Mouse (Mus musculus) embryonic facial prominence, embryonic 15.5 days (tissue): Measurements from ENCODE around the gene Kremen2. TPM values are rescaled to one million over a fixed set of nuclear protein-coding genes. Genes with fewer than 3 reads are reported as not detected.

ENCODE experiments used
- ATAC-seq: fragments of 200-750 bp; cut with Nextera tagmentation; 2 replicates; pipeline ENCODE4 v1.8.0; 2017; ENCODE audit warnings: low read depth, moderate TSS enrichment; ENCODE audit not compliant: insufficient number of reproducible peaks, low FRiP score, low TSS enrichment
- H3K27ac ChIP-seq: fragments of 300-500 bp; sonication (generic); replicated peaks from 2 replicates; pipeline ENCODE4 v1.5.1; 2015; ENCODE audit warnings: mild to moderate bottlenecking, inconsistent platforms
- H3K27me3 ChIP-seq: fragments of 300-500 bp; sonication (generic); 2 replicates; pipeline ENCODE4 v1.6.1; 2015; ENCODE audit warnings: inconsistent platforms
- H3K36me3 ChIP-seq: fragments of 300-500 bp; sonication (generic); 2 replicates; pipeline ENCODE4 v1.6.1; 2015; ENCODE audit warnings: mild to moderate bottlenecking, inconsistent platforms
- H3K4me1 ChIP-seq: fragments of 300-500 bp; sonication (generic); 2 replicates; pipeline ENCODE4 v1.6.1; 2015; ENCODE audit warnings: inconsistent platforms
- H3K4me2 ChIP-seq: fragments of 300-500 bp; sonication (generic); replicated peaks from 2 replicates; pipeline ENCODE4 v1.6.1; 2015; ENCODE audit warnings: mild to moderate bottlenecking, inconsistent platforms
- H3K4me3 ChIP-seq: fragments of 300-500 bp; sonication (generic); replicated peaks from 2 replicates; pipeline ENCODE4 v1.5.1; 2015; ENCODE audit warnings: mild to moderate bottlenecking, inconsistent platforms
- H3K9ac ChIP-seq: fragments of 300-500 bp; sonication (generic); 2 replicates; pipeline ENCODE4 v1.6.1; 2015; ENCODE audit warnings: inconsistent platforms
- H3K9me3 ChIP-seq: fragments of 300-500 bp; sonication (generic); replicated peaks from 2 replicates; pipeline ENCODE4 v1.6.1; 2016; ENCODE audit warnings: inconsistent platforms
- WGBS: fragments of 180-500 bp; shearing (Covaris S2); methylation state at CpG from one replicate; pipeline ENCODE4 v1.1.7; 2015; 5-methylcytosine and 5-hydroxymethylcytosine counted together
- polyA plus RNA-seq: library from polyadenylated mRNA; unstranded; fragments of >200 nt; fragmentation: Nextera tagmentation; extraction: Ambion mirVana; gene quantifications from 2 replicates; pipeline ENCODE4 v1.2.1, GENCODE M21; 2015

Gene Kremen2
- polyA plus RNA-seq, 1 experiment from 2014 or later: 38.2 TPM

DNA sequence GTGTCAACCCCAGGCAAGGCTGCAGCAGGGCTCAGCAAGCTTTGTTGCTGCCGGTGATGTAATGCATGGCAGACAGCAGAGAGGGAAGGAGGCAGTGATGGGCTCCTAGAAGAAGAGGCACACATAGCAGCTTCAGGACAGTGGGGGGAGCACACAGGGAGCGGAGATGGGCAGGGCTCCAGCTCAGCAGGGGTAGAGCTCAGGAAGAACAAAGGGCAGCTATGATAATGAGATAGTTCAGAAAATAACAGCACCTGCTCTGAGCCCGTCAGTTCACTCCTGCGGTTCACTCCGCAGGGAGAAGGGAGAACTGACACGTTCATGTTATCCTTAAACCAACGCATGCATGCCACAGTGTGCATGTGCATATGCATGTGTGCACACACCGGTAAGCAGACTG, 13.2 kb upstream of the Kremen2 start:
- 77% methylated on average over 8 of the region's 8 CpGs for WGBS
- Histone ChIP-seq H3K27me3 (no peaks in the 10 kb centered on the region), H3K36me3 (peaks cover 83% of the 10 kb centered on the region), H3K9ac (no peak overlapping the region), H3K4me2 (no peak overlapping the region), H3K4me1 (no peaks in the 10 kb centered on the region), H3K4me3 (no peak overlapping the region), H3K9me3 (no peaks in the 10 kb centered on the region), H3K27ac (no peak overlapping the region)
- no peak for ATAC-seq

DNA sequence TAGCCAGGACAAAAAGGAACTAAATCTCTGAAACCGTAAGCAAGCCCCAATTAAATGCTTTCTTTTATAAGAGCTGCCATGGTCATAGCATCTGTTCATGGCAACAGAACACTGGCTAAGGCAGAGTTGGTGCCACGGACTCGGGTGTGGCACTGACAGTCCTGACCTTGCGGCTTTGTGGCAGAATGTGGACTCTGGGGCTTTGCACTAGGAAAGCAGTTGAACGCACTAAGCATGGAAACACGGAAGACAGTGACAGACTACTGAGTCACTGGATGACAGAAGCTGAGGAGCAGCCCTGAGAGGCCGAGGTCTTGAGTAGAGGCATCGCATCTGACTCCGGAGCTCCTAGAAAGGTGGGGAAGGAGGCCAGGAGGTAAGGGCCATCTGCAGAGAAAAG, 11.9 kb upstream of the Kremen2 start:
- Histone ChIP-seq H3K27ac (no peak overlapping the region), H3K9me3 (no peaks in the 10 kb centered on the region), H3K4me3 (no peak overlapping the region), H3K4me2 (no peak overlapping the region), H3K27me3 (no peaks in the 10 kb centered on the region), H3K36me3 (peaks cover 90% of the 10 kb centered on the region), H3K9ac (no peak overlapping the region), H3K4me1 (no peaks in the 10 kb centered on the region)
- WGBS: 93% methylated on average over 9 of the region's 9 CpGs
- no peak for ATAC-seq

DNA sequence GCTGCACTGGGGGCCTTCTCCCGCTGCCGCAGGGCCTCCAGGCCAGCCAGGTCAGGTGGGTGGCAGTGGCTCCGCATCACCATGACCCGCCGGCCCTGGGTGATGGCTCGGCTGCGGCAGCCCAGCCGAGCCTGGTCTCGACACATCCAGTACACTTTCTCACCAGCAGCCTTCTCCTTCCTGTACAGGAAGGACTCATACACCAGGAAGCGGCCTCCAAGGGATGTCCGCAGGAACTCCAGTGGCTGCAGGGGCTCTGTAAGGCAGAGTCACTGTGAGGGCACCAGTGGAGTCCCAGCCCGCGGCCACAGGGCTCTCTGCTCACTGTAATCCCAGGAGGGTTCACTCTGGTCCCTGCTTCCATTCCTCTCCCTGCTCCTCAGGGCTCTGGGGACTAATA, 10.1 kb upstream of the Kremen2 start:
- Histone ChIP-seq H3K4me1 (no peaks in the 10 kb centered on the region), H3K4me2 (no peak overlapping the region), H3K9ac (no peak overlapping the region), H3K9me3 (no peaks in the 10 kb centered on the region), H3K4me3 (no peak overlapping the region), H3K36me3 (peaks cover 84% of the 10 kb centered on the region), H3K27me3 (no peaks in the 10 kb centered on the region), H3K27ac (no peak overlapping the region)
- 94% methylated on average over 13 of the region's 13 CpGs for WGBS
- ATAC-seq: no peak

DNA sequence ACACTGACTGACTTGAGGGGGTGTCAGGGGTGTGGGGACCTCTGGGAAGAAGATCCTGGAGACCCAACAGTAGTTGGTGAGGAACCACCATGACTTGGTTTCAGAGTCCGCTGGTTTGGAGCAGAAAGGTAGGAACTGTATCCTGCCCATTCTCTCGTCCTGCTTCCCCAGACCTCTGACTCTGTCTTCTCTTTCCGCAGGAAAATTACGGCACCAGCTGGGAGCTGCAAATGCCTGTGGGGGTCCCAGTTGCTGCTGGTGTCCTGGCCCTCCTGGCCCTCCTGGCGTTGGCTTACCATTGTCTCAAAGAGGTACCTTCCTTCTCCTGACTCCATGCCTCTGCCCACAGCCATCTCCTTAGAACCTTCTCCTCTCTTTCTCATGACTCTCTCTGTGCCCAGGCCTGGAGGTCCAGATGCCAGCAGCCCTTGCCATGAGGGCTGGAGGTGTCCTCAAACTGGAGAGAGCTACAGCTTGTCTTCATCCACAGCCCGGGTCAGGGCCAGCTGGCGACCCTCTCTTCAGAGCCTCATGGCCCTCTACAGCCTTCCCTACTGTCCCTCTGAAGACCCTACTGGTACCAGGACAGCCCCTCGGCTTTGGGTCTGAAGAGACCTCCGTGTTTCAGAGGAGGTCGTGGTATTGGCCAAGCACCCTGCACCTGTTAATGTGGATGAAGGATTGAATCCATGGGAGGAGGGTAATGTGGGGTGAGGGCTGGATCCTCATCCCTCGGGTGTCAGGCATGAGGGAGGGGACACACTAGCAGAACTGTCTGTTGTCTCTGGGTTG, 4.0 kb upstream of the Kremen2 start:
- peak overlapping the region; percentile 35 for H3K4me2 ChIP-seq
- no peak overlapping the region for H3K27ac ChIP-seq
- H3K27me3 ChIP-seq: peaks cover 32% of the 10 kb centered on the region
- 0 out of 2 replicates have a peak overlapping the region, but pooled peaks have one; percentile 22 for H3K4me3 ChIP-seq
- H3K36me3 ChIP-seq: peaks cover 30% of the 10 kb centered on the region
- H3K9ac ChIP-seq: no peak overlapping the region
- H3K4me1 ChIP-seq: peaks cover 23% of the 10 kb centered on the region
- ATAC-seq: no peak
- WGBS: 79% methylated on average over 11 of the region's 11 CpGs
- no peaks in the 10 kb centered on the region for H3K9me3 ChIP-seq

GRCm38 (mm10) chr17:23748631-23749391, 3.2 kb upstream of the Kremen2 start:
- Histone ChIP-seq H3K27ac (no peak overlapping the region), H3K36me3 (peaks cover 24% of the 10 kb centered on the region), H3K9ac (no peak overlapping the region), H3K4me1 (peaks cover 24% of the 10 kb centered on the region), H3K4me2 (peak overlapping the region; percentile 35), H3K4me3 (peak overlapping the region; percentile 22; the same call in 1 of the 2 replicates), H3K9me3 (no peaks in the 10 kb centered on the region), H3K27me3 (peaks cover 39% of the 10 kb centered on the region)
- no peak for ATAC-seq
- WGBS: 28% methylated on average over 10 of the region's 10 CpGs

- H3K4me3 ChIP-seq: no peak overlapping the region
- H3K4me2 ChIP-seq: no peak overlapping the region
- no peak overlapping the region for H3K27ac ChIP-seq
- ATAC-seq: no peak
- H3K27me3 ChIP-seq: peaks cover 47% of the 10 kb centered on the region
- H3K4me1 ChIP-seq: peaks cover 28% of the 10 kb centered on the region
- 28% methylated on average over 6 of the region's 6 CpGs for whole genome bisulfite sequencing
- H3K9ac ChIP-seq: no peak overlapping the region
- H3K36me3 ChIP-seq: peaks cover 16% of the 10 kb centered on the region
- H3K9me3 ChIP-seq: no peaks in the 10 kb centered on the region
These were observed 2.4 kb upstream of the Kremen2 start for GRCm38 (mm10) chr17:23748026-23748425.

DNA sequence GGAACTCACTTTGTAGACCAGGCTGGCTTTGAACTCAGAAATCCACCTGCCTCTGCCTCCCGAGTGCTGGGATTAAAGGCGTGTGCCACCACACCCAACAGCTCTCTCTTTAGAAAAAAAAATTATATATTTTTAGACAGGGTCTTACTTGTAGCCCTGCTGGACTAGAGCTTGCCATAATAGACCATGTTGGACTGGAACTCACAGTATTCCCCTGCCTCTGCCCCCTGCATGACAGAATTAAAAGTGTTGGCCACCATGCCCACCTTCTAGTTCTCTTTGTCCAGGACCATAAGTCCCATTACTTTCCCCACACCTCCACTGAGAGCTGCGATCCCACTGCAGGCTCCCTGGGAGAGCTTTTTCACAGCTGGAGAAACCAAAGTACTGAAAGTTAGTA, 1.8 kb upstream of the Kremen2 start:
- Histone ChIP-seq H3K27ac (no peak overlapping the region), H3K4me1 (peaks cover 34% of the 10 kb centered on the region), H3K4me2 (no peak overlapping the region), H3K9ac (no peak overlapping the region), H3K9me3 (no peaks in the 10 kb centered on the region), H3K27me3 (peaks cover 53% of the 10 kb centered on the region), H3K4me3 (no peak overlapping the region), H3K36me3 (peaks cover 11% of the 10 kb centered on the region)
- no peak for ATAC-seq
- whole genome bisulfite sequencing: 76% methylated on average over 3 of the region's 3 CpGs

DNA sequence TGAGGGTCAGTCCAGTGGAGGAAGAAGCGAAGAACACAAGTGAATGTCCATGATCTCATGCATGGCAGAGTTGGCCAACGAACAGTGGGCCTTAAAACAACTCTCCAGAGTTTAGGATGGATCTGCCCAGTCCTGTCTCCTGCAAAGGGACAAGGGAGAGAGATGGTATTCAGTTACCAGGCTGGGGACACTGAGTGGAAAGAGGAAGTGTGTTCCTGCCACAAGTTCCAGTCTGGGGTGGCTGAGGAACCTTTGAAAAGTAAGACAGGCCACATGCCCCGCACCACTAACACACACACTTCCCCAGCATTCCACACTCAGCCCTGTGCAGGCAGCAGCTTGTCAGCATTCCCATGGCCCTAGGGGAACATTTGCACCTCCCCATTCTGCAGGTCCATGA, 1.1 kb upstream of the Kremen2 start:
- no peaks in the 10 kb centered on the region for H3K9me3 ChIP-seq
- ATAC-seq: no peak
- no peak overlapping the region for H3K4me3 ChIP-seq
- peaks cover 60% of the 10 kb centered on the region for H3K27me3 ChIP-seq
- 0 out of 2 replicates have a peak overlapping the region, but pooled peaks have one; percentile 22 for H3K27ac ChIP-seq
- 76% methylated on average over 3 of the region's 3 CpGs for WGBS
- H3K36me3 ChIP-seq: peaks cover 4% of the 10 kb centered on the region; the same call in 1 of the 2 replicates
- peaks cover 41% of the 10 kb centered on the region for H3K4me1 ChIP-seq
- H3K9ac ChIP-seq: no peak overlapping the region
- H3K4me2 ChIP-seq: no peak overlapping the region

GRCm38 (mm10) chr17:23746311-23746710, 678 bp upstream of the Kremen2 start:
- Histone ChIP-seq H3K4me3 (peak overlapping the region; percentile 42), H3K27me3 (peaks cover 64% of the 10 kb centered on the region), H3K4me2 (peak overlapping the region; percentile 62), H3K9me3 (no peaks in the 10 kb centered on the region), H3K27ac (0 out of 2 replicates have a peak overlapping the region, but pooled peaks have one; percentile 22), H3K36me3 (no peaks in the 10 kb centered on the region), H3K9ac (no peak overlapping the region), H3K4me1 (peaks cover 45% of the 10 kb centered on the region)
- WGBS: 5% methylated on average over 12 of the region's 12 CpGs
- no peak for ATAC-seq

DNA sequence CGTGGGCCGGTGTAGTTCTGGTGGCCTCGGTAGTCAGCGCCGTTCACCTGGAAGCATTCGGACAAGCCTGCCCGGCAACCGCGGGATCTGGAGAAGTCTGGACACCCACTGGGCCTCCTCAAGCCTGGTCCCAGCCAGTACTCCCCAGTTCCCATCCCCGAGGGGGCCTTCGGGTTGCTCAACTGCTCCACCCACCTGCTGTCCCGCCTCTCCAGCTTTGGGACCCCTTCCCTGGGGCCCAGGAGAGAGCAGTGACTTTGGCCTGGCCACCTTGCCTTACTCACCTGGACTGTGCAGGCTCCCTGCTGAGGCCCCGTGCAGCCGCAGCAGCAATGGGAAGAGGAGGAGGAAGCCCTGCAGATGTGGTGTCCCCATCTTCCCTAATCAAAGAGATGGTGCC, 982 bp downstream of the Kremen2 start:
- no peak overlapping the region for H3K9ac ChIP-seq

DNA sequence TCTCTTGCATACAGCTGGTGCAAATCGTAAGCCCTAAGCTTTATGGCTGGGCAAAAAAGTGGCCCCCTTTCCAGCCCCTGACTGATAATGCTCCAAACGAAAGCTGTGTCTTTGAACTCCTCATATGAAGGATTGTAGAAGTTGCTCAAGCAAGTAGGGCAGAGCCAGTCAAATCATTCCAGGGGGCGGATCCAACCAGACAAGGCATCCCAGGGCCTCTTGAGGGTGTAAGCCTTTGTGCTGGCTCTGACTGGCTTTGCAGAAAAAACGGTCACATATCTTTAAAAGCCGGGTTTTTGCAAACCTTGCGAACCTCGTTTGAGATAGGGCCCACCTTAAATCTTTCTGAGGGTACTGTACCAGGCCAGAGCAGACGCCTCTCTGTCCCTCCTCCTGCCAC, 1.6 kb downstream of the Kremen2 start:
- no peak overlapping the region for H3K9ac ChIP-seq
- H3K27ac ChIP-seq: 0 out of 2 replicates have a peak overlapping the region, but pooled peaks have one; percentile 4
- no peak for ATAC-seq
- H3K4me3 ChIP-seq: peak overlapping the region; percentile 42
- no peaks in the 10 kb centered on the region for H3K36me3 ChIP-seq
- 19% methylated on average over 8 of the region's 8 CpGs for WGBS
- peak overlapping the region; percentile 17; the same call in 1 of the 2 replicates for H3K4me2 ChIP-seq
- H3K9me3 ChIP-seq: no peaks in the 10 kb centered on the region
- H3K4me1 ChIP-seq: peaks cover 58% of the 10 kb centered on the region
- H3K27me3 ChIP-seq: peaks cover 76% of the 10 kb centered on the region

More for the DNA sequence above, 982 bp downstream of the Kremen2 start:
- 3% methylated on average over 14 of the region's 14 CpGs for WGBS
- peaks cover 54% of the 10 kb centered on the region for H3K4me1 ChIP-seq
- H3K4me3 ChIP-seq: peak overlapping the region; percentile 42
- H3K27ac ChIP-seq: no peak overlapping the region
- peak overlapping the region; percentile 62 for H3K4me2 ChIP-seq
- no peaks in the 10 kb centered on the region for H3K9me3 ChIP-seq
- no peak for ATAC-seq
- peaks cover 73% of the 10 kb centered on the region for H3K27me3 ChIP-seq
- no peaks in the 10 kb centered on the region for H3K36me3 ChIP-seq
